Mouse (Mus musculus) G1E-ER4 (cell line): Measurements from ENCODE around the gene Olfr815. TPM values are rescaled to one million over a fixed set of nuclear protein-coding genes. Genes with fewer than 3 reads are reported as not detected.
"Not testable (repeated sequence)": the region's sequence is repeated elsewhere in the genome, so short reads cannot be mapped to it uniquely, and the experiment has no call there.

Source experiments
- GATA1 ChIP-seq: IDR thresholded peaks from one replicate; pipeline ENCODE4 v1.8.0; 2012; ENCODE audit warnings: low read length, inconsistent platforms
- polyA plus RNA-seq: library from polyadenylated mRNA; stranded (reverse); fragments of >175 nt; gene quantifications from 2 replicates; pipeline ENCODE4 v1.2.3, GENCODE M21; 2012

Olfr815 gene
- not detected in 2 replicates for polyA plus RNA-seq

GRCm38 (mm10) chr10:129905767-129906166 lies at the start of gene Olfr815:
Gene Olfr815 (minus strand): TSS chr10:129905867.
- not testable (repeated sequence) for TF ChIP-seq GATA1

GRCm38 (mm10) chr10:129949000-129949399 lies 43.3 kb upstream of the Olfr815 start, which contains the start of gene Olfr818:
Gene Olfr818 (minus strand): TSS chr10:129949100.
- TF ChIP-seq GATA1, result no peak

DNA sequence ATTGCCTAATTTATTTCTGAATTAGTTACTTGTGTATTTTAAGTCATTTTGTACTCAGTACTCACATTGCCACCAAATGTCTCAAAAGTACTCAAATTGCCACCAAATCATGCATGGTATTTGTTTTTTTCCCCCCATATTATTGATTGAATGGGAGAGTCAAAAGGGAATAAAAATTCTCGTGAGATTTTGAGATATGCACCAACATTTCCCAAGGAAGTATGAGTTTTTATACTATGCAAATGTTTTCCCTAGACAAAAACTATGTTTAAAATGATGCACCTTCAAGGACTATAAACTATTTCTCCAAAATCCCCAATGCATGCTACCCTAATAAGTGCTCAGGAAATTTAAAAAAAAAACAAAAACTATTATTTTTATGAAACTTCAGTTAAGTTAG lies 9.8 kb upstream of the Olfr815 start, which contains the start of gene Olfr816:
Olfr816 (minus strand) TSS at position 101 of the 400 bp plus-strand sequence.
- no peak for TF ChIP-seq GATA1

DNA sequence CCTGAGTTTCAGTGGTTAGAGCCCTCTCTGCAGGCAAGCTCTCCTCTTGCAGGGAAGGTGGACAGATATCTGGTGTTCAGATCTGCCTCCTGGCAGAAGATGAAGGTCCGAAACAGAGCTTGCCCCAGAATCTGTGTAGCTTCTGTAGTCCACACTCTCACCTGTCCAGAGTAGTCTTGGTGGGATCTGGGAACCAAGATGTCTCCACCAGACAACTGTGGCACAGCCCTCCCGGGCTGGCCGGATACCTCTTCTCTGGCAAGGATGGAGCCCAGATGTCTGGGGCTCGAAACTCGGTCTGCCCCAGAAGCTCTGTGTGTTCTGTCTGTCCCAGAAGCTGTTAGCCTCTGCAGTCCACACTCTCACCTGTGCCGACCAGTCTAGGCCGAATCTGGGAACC lies 19.7 kb downstream of the Olfr815 start:
- no peak for TF ChIP-seq GATA1

DNA sequence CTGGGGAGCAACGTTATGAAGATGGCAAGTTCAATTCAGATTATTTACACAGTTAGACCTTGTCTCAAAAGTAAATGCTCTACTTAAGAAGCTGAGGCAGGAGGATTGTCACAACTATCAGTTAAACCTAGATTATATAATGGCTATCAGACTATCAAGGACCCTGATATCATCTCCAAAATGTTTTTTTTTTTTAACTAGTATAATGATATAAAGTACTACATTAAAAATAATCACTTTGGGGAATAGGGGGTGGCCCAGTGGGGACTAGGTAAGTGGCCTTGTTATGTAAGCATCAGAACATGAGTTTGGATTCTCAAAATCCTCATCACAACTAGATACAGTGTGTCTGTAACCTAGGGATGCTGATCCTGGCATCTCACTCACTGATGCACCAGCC lies 25.9 kb downstream of the Olfr815 start, which contains the start of gene Olfr814:
Olfr814 (minus strand) TSS at position 101 of the 400 bp plus-strand sequence.
- not testable (repeated sequence) for TF ChIP-seq GATA1

- TF ChIP-seq GATA1, result no peak
These were observed 50.6 kb downstream of the Olfr815 start, which contains the start of gene Olfr813 for GRCm38 (mm10) chr10:129855067-129855466. Gene Olfr813 (plus strand): TSS chr10:129855367.

Other genes with a start within 250 kb of the Olfr815 start
- not detected in 2 replicates for gene Olfr800, start 248.2 kb downstream of the Olfr815 start, polyA plus RNA-seq
- not detected in 2 replicates for gene Olfr801, start 232.0 kb downstream of the Olfr815 start, polyA plus RNA-seq
- gene Olfr802, start 217.7 kb downstream of the Olfr815 start, polyA plus RNA-seq, result not detected in 2 replicates
- gene Olfr803, start 211.6 kb downstream of the Olfr815 start, polyA plus RNA-seq, result not detected in 2 replicates
- not detected in 2 replicates for gene Olfr804, start 202.7 kb downstream of the Olfr815 start, polyA plus RNA-seq
- not detected in 2 replicates for gene Olfr805, start 176.5 kb downstream of the Olfr815 start, polyA plus RNA-seq
- gene Olfr806, start 163.9 kb downstream of the Olfr815 start, polyA plus RNA-seq, result not detected in 2 replicates
- not detected in 2 replicates for gene Olfr807, start 148.1 kb downstream of the Olfr815 start, polyA plus RNA-seq
- not detected in 2 replicates for gene Olfr808, start 140.4 kb downstream of the Olfr815 start, polyA plus RNA-seq
- not detected in 2 replicates for gene Olfr809, start 131.2 kb downstream of the Olfr815 start, polyA plus RNA-seq
- gene Olfr810, start 111.0 kb downstream of the Olfr815 start, polyA plus RNA-seq, result not detected in 2 replicates
- not detected in 2 replicates for gene Olfr811, start 101.5 kb downstream of the Olfr815 start, polyA plus RNA-seq
- not detected in 2 replicates for gene Olfr812, start 59.8 kb downstream of the Olfr815 start, polyA plus RNA-seq
- gene Olfr813, start 50.5 kb downstream of the Olfr815 start, polyA plus RNA-seq, result not detected in 2 replicates
- gene Olfr814, start 26.0 kb downstream of the Olfr815 start, polyA plus RNA-seq, result not detected in 2 replicates
- not detected in 2 replicates for gene Olfr816, start 9.7 kb upstream of the Olfr815 start, polyA plus RNA-seq
- gene Olfr818, start 43.2 kb upstream of the Olfr815 start, polyA plus RNA-seq, result not detected in 2 replicates
- not detected in 2 replicates for gene Olfr819, start 61.4 kb upstream of the Olfr815 start, polyA plus RNA-seq
- not detected in 2 replicates for gene Olfr247, start 70.3 kb upstream of the Olfr815 start, polyA plus RNA-seq
- not detected in 2 replicates for gene Gm10310, start 79.2 kb upstream of the Olfr815 start, polyA plus RNA-seq
- not detected in 2 replicates for gene Olfr820, start 106.8 kb upstream of the Olfr815 start, polyA plus RNA-seq
- gene Olfr821, start 124.5 kb upstream of the Olfr815 start, polyA plus RNA-seq, result not detected in 2 replicates
- gene Olfr822, start 165.3 kb upstream of the Olfr815 start, polyA plus RNA-seq, result not detected in 2 replicates
- gene Olfr823, start 209.5 kb upstream of the Olfr815 start, polyA plus RNA-seq, result not detected in 2 replicates
- not detected in 2 replicates for gene Olfr824, start 224.1 kb upstream of the Olfr815 start, polyA plus RNA-seq